Mouse (Mus musculus): ENCODE measurements around the gene Itgb4.

DNA sequence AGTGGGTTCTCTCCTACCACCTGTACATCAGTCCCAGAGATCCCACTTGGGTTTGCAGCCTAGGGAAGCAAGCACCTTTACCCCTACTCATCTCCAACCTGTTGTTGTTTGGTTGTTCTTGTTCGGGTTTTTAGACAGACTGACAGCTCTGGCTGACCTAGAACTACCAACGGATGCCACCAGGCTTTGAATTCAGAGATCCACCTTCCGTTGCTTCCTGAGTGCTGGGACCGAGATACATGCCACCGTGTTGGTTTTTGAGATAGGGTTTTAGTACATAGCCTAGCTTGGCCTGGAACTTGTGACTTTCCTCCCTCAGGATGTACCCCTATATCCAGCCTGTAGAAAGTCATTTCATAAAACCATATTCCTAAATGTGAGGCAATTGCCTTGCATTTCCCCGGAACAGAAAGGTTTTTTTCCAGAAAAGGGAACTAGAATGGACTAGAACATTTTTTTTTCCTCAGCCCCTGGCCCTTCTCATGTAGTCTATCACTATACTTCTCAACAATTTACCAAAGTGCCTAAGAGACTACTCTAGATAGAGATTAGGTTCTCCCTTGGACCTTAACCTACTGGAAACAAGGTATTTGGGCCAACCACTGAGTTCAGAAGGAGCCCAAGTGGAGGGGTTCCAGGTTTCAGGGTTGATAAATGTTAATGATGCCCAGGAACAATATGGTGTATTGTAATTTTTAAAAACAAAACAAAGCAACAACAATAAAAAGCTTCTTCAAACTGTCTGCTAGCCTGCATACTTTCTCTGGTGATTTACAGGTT lies 54.8 kb downstream of the Itgb4 start:
- TF ChIP-seq POLR2A (IDR thresholded peaks at IDR 0.05; ENCODE audit: low read depth, low read length) (no peak), CTCF (IDR thresholded peaks at IDR 0.05; ENCODE audit: extremely low read depth, insufficient read depth, insufficient read length, insufficient replicate concordance) (no peak)
